Mouse (Mus musculus) neutrophil, adult 5-6 weeks (primary cell): Measurements from ENCODE around the gene Olfr826. TPM values are rescaled to one million over a fixed set of nuclear protein-coding genes. Genes with fewer than 3 reads are reported as not detected.
"Not testable (repeated sequence)": the region's sequence is repeated elsewhere in the genome, so short reads cannot be mapped to it uniquely, and the experiment has no call there.

Experiments
- ATAC-seq: fragments of 151-379, 151-347 bp; 2 replicates; pipeline ENCODE4 v1.8.0; 2017; ENCODE audit warnings: mild to moderate bottlenecking, moderate TSS enrichment; ENCODE audit not compliant: insufficient number of reproducible peaks, poor library complexity, low FRiP score, severe bottlenecking; ENCODE audit errors: extremely low read depth
- total RNA-seq: library from RNA; stranded (forward); fragments of 200-1000 nt; gene quantifications from 2 replicates; pipeline ENCODE4 v1.2.3, GENCODE M21; 2017

Olfr826 gene
- total RNA-seq = not detected in 2 replicates

DNA sequence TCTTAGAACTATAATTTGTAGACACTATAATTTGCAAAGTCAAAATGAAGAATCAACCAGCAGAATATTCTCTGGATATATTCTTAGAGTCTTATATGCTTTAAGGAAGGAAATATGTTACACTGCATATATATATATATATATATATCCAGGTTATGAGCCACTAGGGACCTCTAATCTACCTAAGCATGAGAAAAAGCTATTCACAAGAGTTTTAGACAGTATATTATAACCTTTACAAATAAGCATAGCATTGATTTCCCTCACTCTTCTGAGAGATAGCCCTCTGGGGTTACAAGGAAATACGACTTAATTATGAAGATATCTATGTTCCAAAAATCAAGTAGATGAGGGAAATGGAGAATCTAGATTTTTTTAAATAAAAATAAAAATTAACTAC is at the start of gene Olfr826:
Gene Olfr826 (minus strand): TSS at position 101 of the 400 bp plus-strand sequence.
- ATAC-seq = no peak

DNA sequence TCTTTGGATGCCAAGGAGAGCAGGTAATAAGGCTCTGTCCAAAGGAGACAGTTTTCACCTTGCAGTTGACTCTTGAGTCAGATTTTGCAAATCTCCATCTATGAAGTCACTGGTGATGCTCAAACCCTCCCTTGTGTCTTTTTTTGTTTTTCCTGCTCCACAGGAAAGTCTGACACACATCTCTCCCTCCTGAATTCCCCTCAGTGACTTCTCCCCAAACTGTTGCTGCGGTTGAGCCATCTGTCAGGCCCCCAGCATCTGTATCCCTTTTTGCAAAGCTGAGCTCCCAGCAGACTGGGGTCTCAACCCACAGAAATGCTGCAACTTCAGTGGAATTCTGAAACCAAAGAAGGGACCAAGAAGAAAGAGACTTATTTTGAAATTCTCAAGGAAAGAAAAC is 48.1 kb upstream of the Olfr826 start:
- no peak for ATAC-seq

DNA sequence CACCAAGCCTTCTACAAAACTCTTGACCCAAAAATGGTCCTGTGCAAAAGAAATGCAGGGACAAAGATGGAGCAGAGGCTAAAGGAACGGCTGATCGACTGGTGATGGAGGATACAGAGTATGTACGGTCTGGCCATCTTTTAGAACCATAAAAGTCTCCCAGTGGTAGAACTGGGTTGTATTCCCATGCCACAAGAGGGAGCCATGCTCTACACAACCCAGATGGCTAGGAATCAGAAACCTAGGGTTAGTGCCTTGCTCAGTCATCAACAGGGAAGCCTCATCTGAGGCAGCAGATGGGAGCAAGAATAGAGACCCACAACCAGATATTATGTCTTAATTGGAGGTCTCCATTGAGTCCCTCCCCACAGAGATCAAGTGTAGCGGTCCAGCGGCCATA is 45.6 kb upstream of the Olfr826 start:
- ATAC-seq = no peak

DNA sequence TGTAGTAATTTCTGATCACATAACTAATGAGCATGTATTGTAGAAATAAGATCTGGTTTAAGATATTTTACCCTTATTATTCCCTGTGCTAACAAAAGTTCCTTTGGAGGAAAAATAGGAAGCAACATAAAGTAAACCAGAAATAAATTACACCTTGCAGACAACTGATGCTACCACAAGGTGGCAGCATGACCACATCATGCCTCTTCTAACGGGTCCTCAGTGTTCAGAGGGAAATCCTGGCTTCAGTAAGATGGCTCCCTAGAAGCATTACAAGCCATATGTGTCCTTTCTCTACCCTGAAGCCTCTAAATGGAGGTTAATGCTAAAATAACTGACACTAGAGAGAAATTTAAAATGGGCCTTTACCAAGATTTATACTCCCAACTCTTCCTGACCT is 44.3 kb upstream of the Olfr826 start:
- ATAC-seq = peak; percentile 84

DNA sequence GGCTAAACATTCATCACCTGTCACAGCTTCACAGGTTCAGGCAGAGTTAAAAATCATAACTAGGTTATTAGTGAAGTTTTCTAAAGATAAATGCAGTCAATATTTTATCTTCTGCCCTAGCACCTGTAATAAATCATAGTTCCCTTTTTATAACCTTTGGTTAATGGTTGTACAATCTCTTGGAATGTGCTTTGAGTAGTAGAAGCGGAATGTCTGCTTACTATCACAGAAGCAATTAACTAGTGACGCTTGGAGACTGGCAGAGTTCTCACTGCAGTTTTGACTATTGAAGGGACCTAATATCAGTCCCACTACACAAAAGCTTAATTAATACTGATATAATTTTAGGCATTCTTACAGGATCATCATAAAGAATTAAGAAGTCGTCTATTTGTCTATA is 41.0 kb upstream of the Olfr826 start:
- no peak for ATAC-seq

DNA sequence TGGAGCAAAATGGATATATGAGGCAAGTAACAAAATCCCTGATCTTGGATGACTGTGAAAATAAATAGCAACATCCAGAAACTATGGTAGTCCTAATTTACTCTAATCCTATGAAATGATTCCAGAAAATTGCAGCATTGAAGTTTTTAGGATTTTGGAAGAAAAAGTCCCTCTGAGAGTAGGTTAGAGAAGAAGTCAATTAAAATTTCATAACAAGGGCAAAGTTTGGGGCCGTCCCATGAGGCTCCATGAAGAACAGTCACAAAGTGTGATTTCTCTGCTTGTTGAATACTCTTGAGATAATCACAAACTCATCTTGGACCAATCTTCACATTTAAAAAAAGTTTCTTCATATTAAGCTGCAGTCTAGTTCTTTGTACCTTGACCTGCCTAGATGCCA is 30.3 kb upstream of the Olfr826 start, which contains the start of gene Olfr827:
Gene Olfr827 (minus strand): TSS at position 101 of the 400 bp plus-strand sequence.
- ATAC-seq = no peak

DNA sequence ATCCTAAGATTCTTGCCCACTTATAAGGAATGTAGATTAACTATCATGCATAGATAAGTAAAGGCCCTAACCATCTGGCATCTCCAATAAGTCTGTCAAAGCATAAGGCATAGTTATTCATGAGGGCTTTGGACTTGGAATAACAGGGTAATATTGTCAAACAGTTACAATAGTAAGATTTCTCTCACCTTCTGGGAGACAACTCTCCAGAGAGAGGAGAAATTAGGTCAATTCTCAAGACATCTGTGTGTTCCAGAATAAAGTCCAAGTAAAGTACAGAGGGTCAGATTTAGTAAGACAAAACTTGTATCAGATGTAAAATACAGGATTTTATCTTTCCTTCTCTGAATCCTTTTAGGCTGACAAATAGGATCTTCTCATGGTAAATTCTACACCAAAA is 17.3 kb downstream of the Olfr826 start, which contains the start of gene Olfr825:
Gene Olfr825 (minus strand): TSS at position 101 of the 400 bp plus-strand sequence.
- no peak for ATAC-seq

DNA sequence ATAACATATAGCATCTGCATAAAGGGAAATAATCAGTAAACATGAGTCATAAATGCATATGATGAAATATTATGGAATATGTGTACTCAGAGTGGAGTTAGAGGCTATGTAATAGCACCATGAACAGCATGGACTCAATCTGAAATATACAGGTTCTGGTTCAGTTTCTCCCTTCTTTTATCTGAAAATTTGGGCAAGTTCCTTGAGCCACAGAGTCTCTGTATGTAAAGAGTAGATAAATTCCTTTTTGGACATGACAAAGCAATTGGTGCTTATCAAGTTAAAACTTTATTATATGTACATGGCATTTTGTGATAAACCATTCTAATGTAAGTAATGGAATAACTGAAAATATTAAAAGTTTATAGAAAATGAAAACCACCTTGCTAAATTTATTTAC is 18.8 kb downstream of the Olfr826 start:
- ATAC-seq = no peak

DNA sequence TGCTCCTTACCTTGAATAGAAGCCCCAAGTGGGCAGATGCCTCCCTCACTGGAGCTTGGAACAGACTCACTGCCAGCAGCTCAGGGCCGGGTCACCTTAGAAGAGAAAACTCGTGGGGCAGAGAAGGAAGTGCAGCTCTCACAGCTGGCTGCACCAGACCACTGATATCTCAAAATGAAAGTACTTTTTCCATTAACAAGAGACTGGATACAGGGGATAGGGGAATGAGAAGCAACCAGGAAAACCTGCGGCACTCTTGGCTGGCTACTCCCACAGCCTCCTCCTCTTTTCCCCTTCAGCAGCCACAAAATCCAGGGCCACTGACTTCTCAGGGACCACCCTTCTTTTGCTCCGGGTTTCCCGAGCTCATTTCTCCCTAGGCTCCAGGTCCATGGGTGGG is 39.9 kb downstream of the Olfr826 start:
- no peak for ATAC-seq

DNA sequence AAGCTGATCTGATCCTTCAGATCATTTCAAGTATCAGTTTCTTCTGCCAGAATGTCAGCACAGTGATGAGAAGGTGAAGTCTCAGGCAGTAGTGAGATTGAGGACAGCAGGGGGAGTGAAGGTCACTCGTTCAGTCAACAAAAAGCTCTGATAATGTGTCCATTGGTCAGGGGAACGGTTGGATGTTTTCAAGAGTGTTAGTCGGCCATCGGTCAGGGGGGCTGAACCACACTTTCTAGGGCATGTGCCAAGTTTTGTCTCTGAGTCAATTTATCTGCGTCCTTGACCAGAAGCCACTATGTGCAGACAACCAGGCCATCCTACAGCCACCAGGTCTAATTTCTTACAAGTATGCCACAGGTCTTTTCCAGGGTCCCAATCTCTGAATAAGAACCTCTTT is 41.5 kb downstream of the Olfr826 start:
- ATAC-seq = not testable (repeated sequence)

DNA sequence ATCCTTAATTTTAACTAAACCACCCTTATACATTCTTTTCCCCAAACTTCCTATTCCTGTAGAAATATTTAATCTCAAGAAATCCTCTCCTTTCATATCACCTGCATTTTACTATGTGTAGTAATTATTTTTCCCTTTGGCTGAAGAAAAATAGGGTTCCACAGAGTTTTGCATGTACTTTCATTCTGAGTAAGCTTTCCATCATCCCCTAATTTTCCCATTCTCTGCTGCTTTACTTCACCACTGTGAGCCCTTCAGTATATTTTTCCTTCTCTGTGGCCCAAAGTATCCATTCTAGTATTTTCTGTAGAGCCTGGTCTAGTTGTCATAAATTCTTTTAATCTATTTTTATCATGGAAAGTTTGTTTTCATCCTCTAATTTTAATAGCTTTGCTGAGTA is 49.2 kb downstream of the Olfr826 start:
- no peak for ATAC-seq

DNA sequence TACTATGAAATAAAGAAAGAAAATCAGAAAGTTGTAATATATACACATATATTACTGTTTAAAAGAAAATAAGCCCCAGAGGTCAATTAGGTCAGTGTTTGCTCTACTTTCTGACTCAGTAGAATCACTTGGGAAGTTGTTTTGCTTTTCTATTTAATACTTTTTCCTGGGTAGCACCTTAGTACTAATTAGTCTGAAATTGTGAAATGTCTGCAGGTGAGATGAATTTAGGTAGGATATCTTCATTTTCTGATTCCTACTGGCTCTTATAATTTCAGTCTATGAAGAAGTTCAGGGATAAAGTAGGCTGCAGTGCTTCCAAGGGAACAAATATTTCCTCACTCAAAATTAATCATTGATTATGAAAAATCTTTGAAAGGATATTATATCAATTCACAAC is 54.1 kb downstream of the Olfr826 start, which contains the start of gene Olfr824:
Gene Olfr824 (minus strand): TSS at position 101 of the 400 bp plus-strand sequence.
- ATAC-seq = not testable (repeated sequence)

Other genes with a start within 250 kb of the Olfr826 start
- not detected in 2 replicates for gene Olfr818, start 235.1 kb downstream of the Olfr826 start, total RNA-seq
- gene Olfr819, start 216.9 kb downstream of the Olfr826 start, total RNA-seq = not detected in 2 replicates
- gene Olfr247, start 208.0 kb downstream of the Olfr826 start, total RNA-seq = not detected in 2 replicates
- gene Gm10310, start 199.1 kb downstream of the Olfr826 start, total RNA-seq = not detected in 2 replicates
- 0.35 TPM in 1 of 2 replicates, not detected in the other for gene Olfr820, start 171.6 kb downstream of the Olfr826 start, total RNA-seq
- gene Olfr821, start 153.8 kb downstream of the Olfr826 start, total RNA-seq = not detected in 2 replicates
- not detected in 2 replicates for gene Olfr822, start 113.0 kb downstream of the Olfr826 start, total RNA-seq
- gene Olfr823, start 68.8 kb downstream of the Olfr826 start, total RNA-seq = not detected in 2 replicates
- gene Olfr824, start 54.2 kb downstream of the Olfr826 start, total RNA-seq = not detected in 2 replicates
- gene Olfr825, start 17.4 kb downstream of the Olfr826 start, total RNA-seq = not detected in 2 replicates
- 0.12 TPM in 1 of 2 replicates, not detected in the other for gene Olfr827, start 30.2 kb upstream of the Olfr826 start, total RNA-seq
- 0.61 and 1.0 TPM in 2 replicates for gene Neurod4, start 96.1 kb upstream of the Olfr826 start, total RNA-seq
- 70.0 and 70.5 TPM in 2 replicates for gene Tespa1, start 138.7 kb upstream of the Olfr826 start, total RNA-seq
- gene Vmn2r84, start 210.1 kb upstream of the Olfr826 start, total RNA-seq = 0.12 TPM in 2 replicates
- not detected in 2 replicates for gene Vmn2r85, start 245.5 kb upstream of the Olfr826 start, total RNA-seq